Mouse (Mus musculus) hindbrain, embryonic 11.5 days (tissue): ENCODE results near the gene M6pr. TPM values are rescaled to one million over a fixed set of nuclear protein-coding genes. Genes with fewer than 3 reads are reported as not detected.
A peak's percentile ranks its signal among the peaks of the same experiment; 100 is the strongest.
"Not testable (repeated sequence)": the region's sequence is repeated elsewhere in the genome, so short reads cannot be mapped to it uniquely, and the experiment has no call there.

Experiments used
- ATAC-seq: fragments of 200-750 bp; cut with Nextera tagmentation; 2 replicates; pipeline ENCODE4 v1.8.0; 2017; ENCODE audit warnings: mild to moderate bottlenecking, moderate TSS enrichment, moderate library complexity; ENCODE audit not compliant: low FRiP score
- DNase-seq: peaks from one replicate; pipeline ENCODE4 v3.0.0-alpha.2; 2015; ENCODE audit warnings: low spot score
- H3K27ac ChIP-seq: fragments of 300-500 bp; sonication (generic); 2 replicates; pipeline ENCODE4 v1.5.1; 2014; ENCODE audit warnings: mild to moderate bottlenecking, low read depth, low read length
- H3K27me3 ChIP-seq: fragments of 300-500 bp; sonication (generic); 2 replicates; pipeline ENCODE4 v1.6.1; 2014; ENCODE audit warnings: mild to moderate bottlenecking, low read length, moderate library complexity, mixed read lengths; ENCODE audit not compliant: control insufficient read depth, insufficient read depth
- H3K36me3 ChIP-seq: fragments of 300-500 bp; sonication (generic); 2 replicates; pipeline ENCODE4 v1.6.1; 2014; ENCODE audit warnings: mild to moderate bottlenecking, low read length, moderate library complexity, mixed read lengths; ENCODE audit not compliant: control insufficient read depth, insufficient read depth
- H3K4me1 ChIP-seq: fragments of 300-500 bp; sonication (generic); replicated peaks from 2 replicates; pipeline ENCODE4 v1.6.1; 2014; ENCODE audit warnings: low read length, mixed read lengths; ENCODE audit not compliant: control insufficient read depth, insufficient read depth
- H3K4me2 ChIP-seq: fragments of 300-500 bp; sonication (generic); replicated peaks from 2 replicates; pipeline ENCODE4 v1.6.1; 2014; ENCODE audit warnings: mild to moderate bottlenecking, low read depth, low read length
- H3K4me3 ChIP-seq: fragments of 300-500 bp; sonication (generic); 2 replicates; pipeline ENCODE4 v1.5.1; 2014; ENCODE audit warnings: low read depth, low read length
- H3K9ac ChIP-seq: fragments of 300-500 bp; sonication (generic); 2 replicates; pipeline ENCODE4 v1.6.1; 2014; ENCODE audit warnings: low read depth, low read length
- H3K9me3 ChIP-seq: fragments of 300-500 bp; sonication (generic); 2 replicates; pipeline ENCODE4 v1.6.1; 2016; ENCODE audit warnings: low read length; ENCODE audit not compliant: control insufficient read depth
- WGBS: fragments of 180-500 bp; shearing (Covaris S2); extraction: QIAGEN DNeasy Blood & Tissue Kit; methylation state at CpG from one replicate; pipeline ENCODE4 v1.1.7; 2014; 5-methylcytosine and 5-hydroxymethylcytosine counted together
- polyA plus RNA-seq: library from polyadenylated mRNA; unstranded; fragments of >200 nt; fragmentation: Nextera tagmentation; extraction: Ambion mirVana; gene quantifications from 2 replicates; pipeline ENCODE4 v1.2.1, GENCODE M21; 2014

Gene M6pr
- polyA plus RNA-seq, 1 experiment from 2014 or later = 84.4 TPM

DNA sequence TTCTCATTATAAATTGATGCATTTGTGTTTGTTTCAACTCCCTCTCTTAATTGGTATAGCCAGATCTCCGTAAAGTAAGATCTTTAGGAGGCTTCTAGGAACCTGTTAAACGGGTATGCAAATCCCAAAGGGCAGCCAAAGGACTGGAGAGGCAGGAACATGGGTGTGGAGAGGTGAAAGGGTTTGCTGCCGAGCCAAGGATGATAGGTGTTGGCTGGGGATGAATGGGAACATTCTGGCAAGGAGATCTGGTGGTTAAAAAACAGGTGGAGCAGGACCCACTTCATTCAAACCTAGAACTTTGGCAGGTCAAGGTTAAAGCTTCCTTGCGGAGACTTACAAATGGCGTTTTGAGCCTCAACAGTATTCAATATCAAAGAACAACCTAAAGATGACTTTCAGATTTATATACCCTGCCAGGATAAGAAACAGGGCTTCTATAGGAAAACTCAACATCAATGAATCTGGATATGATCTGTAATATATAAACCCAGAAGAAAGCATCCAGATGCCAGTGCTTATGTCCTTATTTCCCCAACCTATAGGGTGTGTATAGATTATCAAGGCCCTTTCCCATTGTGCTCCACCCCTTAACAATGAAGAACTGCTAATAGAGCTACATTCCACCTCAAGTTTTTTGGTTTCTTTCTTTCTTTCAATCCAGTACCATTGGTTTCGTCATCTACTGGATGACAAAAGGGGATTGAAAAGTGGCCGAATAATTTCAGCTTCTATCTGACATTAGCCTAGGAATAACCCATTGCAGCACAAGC is 32.7 kb downstream of the M6pr start:
- Histone ChIP-seq H3K36me3 (no peaks in the 10 kb centered on the region), H3K9me3 (no peaks in the 10 kb centered on the region), H3K27ac (peak overlapping the region; percentile 95), H3K4me3 (peak overlapping the region; percentile 81; the same call in 1 of the 2 replicates), H3K4me2 (peak overlapping the region; percentile 43), H3K27me3 (no peaks in the 10 kb centered on the region), H3K9ac (no peak overlapping the region), H3K4me1 (no peaks in the 10 kb centered on the region; the same call in 1 of the 2 replicates)
- DNase-seq = peak; percentile 21
- 43% methylated on average over 7 of the region's 7 CpGs for WGBS
- ATAC-seq = no peak

DNA sequence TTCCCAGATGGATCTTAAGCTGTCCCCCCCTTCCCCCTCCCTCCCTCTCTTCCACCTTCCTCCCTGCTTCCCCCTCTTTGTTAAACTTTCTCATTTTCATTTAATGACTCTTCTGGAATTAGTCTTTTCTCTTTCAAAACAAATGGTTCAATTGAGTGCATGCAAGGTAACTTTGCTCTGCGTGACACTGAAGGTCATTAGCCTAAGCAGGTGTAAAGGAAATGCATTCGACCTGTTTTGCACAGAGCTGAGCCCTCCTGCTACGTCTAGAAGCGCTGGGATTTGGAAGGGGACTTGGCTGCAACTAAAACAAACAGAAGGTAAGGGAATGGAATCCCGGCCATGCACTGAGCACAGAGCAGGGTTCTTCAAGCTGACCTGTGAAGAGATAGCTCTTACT is 33.6 kb downstream of the M6pr start:
- ATAC-seq = no peak
- WGBS = 15% methylated on average over 5 of the region's 5 CpGs
- H3K36me3 ChIP-seq = no peaks in the 10 kb centered on the region

DNA sequence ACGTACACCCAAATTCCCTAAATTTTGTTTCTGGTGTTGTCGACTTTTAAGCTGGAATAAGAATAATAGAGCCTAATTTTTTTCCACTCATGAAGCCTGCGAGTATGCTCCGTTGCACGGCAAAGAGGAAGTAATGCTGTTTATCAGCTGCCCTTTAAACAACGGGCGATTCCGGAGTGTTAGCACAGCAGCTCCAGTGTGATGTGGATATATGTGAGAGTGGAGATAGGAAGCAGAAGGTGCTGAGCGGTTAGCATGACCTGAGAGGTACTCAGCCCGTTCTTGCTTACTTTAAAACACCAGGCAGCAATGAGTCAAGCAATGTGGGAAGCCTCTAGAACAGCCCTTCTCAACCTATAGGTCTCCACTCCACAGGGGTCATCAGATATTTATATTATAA is 35.2 kb downstream of the M6pr start:
- no peak overlapping the region for H3K4me3 ChIP-seq
- no peaks in the 10 kb centered on the region for H3K27me3 ChIP-seq
- no peaks in the 10 kb centered on the region for H3K36me3 ChIP-seq
- H3K27ac ChIP-seq = no peak overlapping the region
- ATAC-seq = no peak
- no peaks in the 10 kb centered on the region for H3K4me1 ChIP-seq
- no peaks in the 10 kb centered on the region for H3K9me3 ChIP-seq
- H3K4me2 ChIP-seq = no peak overlapping the region
- WGBS = 69% methylated on average over 10 of the region's 10 CpGs
- H3K9ac ChIP-seq = no peak overlapping the region
- DNase-seq = no peak

More for the DNA sequence above, 33.6 kb downstream of the M6pr start:
- H3K9me3 ChIP-seq = no peaks in the 10 kb centered on the region
- DNase-seq = no peak
- no peaks in the 10 kb centered on the region for H3K27me3 ChIP-seq
- H3K4me2 ChIP-seq = no peak overlapping the region
- no peak overlapping the region for H3K9ac ChIP-seq
- H3K4me1 ChIP-seq = no peaks in the 10 kb centered on the region; the same call in 1 of the 2 replicates
- H3K4me3 ChIP-seq = no peak overlapping the region
- no peak overlapping the region for H3K27ac ChIP-seq

DNA sequence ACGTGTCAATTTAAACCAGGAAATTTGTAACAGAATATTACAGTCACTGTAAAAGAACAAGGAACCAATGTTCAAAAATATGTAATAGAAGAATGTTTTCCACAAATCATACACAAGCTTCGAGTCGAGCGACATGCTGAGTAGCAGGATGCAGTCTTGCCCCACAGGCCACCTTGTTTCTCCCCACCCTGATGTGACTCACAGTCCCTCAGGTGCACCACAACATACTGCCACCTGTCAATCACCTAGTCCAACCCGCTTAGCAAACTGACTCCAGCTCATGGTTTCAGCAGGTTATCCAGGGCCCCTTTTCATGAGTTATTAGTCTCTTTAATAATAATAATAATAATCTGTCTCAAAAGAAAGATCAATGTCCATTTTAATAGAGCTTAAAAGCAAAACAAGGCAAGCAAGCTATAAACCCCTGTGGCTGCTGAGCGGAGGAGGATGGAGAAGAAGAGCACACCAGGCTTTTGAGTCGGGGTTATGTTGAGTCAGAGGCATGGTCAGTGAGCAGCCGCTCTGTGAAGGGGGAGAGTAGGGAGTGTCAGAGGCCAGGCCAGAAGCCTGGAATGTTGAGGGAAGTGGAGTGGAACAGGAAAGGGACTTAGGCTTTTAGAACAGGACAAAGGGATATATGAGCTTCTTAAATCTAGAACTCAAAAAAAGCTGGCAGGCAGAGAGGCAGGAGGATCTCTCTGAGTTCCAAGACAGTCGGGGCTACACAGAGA is 36.0 kb downstream of the M6pr start:
- Histone ChIP-seq H3K27ac (no peak overlapping the region), H3K27me3 (no peaks in the 10 kb centered on the region), H3K9me3 (no peaks in the 10 kb centered on the region), H3K9ac (no peak overlapping the region), H3K4me3 (no peak overlapping the region), H3K36me3 (no peaks in the 10 kb centered on the region), H3K4me1 (no peaks in the 10 kb centered on the region), H3K4me2 (no peak overlapping the region)
- no peak for DNase-seq
- 56% methylated on average over 9 of the region's 9 CpGs for WGBS
- ATAC-seq = no peak

DNA sequence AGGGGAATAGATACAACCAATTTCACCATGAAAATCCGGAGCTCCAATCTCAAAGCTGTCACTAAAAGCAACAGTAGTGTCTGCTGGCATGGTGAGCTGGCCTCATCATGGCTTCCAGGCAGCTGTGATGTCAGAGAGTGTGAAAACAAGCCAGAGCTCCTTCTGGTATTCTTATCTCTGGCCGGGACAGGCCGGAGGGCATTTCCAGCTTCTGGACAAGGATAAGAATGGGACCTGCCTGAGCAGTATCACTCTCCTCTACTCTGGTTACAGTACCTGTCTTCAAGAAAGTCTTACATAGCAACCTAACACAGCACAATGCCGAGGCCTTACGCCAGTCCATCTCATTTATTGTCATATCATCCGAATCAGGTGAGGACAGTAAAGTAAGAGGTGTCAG is 37.2 kb downstream of the M6pr start:
- Histone ChIP-seq H3K4me3 (no peak overlapping the region), H3K27ac (no peak overlapping the region), H3K4me1 (no peaks in the 10 kb centered on the region), H3K9me3 (no peaks in the 10 kb centered on the region), H3K27me3 (no peaks in the 10 kb centered on the region), H3K4me2 (no peak overlapping the region), H3K9ac (no peak overlapping the region), H3K36me3 (no peaks in the 10 kb centered on the region)
- DNase-seq = no peak
- ATAC-seq = no peak
- WGBS = 79% methylated on average over 6 of the region's 6 CpGs

DNA sequence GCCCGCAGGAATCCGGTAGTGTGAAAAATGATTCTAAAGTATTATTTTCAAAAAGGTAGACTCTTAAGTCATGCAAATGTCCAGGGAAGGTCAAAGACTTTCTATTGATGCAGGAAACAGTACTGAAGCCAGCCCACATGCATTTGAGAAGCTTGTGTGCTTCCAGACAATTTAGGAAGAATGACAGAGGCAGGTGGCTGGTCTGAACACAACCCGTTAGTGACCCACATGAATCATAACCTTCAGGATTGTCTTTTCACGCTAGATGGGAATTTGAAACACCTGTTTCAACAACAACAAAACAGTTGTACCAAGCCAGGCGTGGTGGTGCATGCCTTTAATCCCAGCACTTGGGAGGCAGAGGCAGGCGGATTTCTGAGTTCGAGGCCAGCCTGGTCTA is 37.9 kb downstream of the M6pr start:
- no peaks in the 10 kb centered on the region for H3K4me1 ChIP-seq
- no peak overlapping the region for H3K4me2 ChIP-seq
- H3K4me3 ChIP-seq = no peak overlapping the region
- no peaks in the 10 kb centered on the region for H3K27me3 ChIP-seq
- no peak overlapping the region for H3K27ac ChIP-seq
- WGBS = 88% methylated on average over 6 of the region's 7 CpGs
- H3K9me3 ChIP-seq = no peaks in the 10 kb centered on the region
- no peaks in the 10 kb centered on the region for H3K36me3 ChIP-seq
- DNase-seq = no peak
- no peak for ATAC-seq
- H3K9ac ChIP-seq = no peak overlapping the region

DNA sequence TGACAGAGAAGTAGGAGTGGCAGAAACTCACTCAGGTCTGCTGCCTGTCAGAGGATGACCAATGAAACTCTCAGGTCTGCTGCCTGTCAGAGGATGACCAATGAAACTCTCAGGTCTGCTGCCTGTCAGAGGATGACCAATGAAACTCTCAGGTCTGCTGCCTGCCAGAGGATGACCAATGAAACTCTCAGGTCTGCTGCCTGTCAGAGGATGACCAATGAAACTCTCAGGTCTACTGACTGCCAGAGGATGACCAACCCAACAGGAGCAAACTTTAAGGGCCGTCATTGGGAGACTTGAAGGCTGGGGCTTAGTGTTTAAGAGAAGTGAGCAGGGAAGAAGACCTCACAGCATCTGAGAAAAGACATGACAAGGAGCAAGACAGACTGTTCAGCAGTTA is 38.8 kb downstream of the M6pr start:
- not testable (repeated sequence) for ATAC-seq, H3K9ac ChIP-seq, H3K27ac ChIP-seq, DNase-seq, H3K4me1 ChIP-seq, H3K9me3 ChIP-seq, H3K4me2 ChIP-seq, H3K36me3 ChIP-seq, H3K4me3 ChIP-seq, H3K27me3 ChIP-seq
- 61% methylated on average over 1 of the region's 1 CpGs for WGBS

DNA sequence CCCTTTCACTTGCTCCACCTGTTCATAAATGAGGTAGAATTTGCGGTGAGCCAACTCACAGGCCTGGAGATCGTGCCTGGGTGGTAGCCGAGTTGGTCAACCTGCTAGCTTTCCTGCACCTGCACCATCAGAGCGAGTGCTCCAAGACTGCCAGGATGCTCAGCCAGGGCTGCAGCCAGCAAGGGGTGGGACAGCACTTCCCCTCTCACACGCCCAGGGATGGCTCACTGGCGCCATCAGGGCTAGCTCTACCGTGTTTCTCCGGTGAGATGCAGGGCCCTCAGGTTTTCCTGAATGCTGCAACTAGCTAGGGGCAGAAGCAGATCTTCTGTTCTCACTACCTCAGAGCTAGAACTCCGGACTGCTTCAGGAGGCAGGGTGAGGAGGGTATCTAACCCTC is 47.4 kb downstream of the M6pr start:
- Histone ChIP-seq H3K27me3 (no peaks in the 10 kb centered on the region), H3K4me3 (no peak overlapping the region), H3K4me2 (no peak overlapping the region), H3K9ac (no peak overlapping the region), H3K27ac (no peak overlapping the region), H3K36me3 (no peaks in the 10 kb centered on the region), H3K9me3 (no peaks in the 10 kb centered on the region), H3K4me1 (no peaks in the 10 kb centered on the region)
- DNase-seq (no peak), ATAC-seq (no peak)
- WGBS = 53% methylated on average over 9 of the region's 9 CpGs

DNA sequence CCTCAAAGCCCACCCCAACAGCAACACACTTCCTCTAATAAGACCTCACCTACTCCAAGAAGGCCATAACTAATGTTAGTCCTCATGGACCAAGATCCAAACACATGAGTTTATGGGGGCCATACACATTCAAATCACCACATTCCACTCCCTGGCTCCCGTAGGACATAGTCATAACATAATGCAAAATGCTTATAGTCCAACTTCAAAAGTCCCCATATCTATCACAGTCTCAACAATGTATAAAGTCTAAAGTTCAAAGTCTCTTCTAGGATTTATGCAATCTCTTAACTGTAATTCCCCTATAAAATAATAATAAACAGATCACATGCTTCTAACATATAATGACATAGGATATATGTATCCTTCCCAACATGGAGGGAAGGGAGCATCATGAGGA is 48.6 kb downstream of the M6pr start:
- DNase-seq (no peak), ATAC-seq (no peak)
- WGBS = 86% methylated on average over 1 of the region's 1 CpGs
- Histone ChIP-seq H3K4me3 (no peak overlapping the region), H3K27ac (no peak overlapping the region), H3K27me3 (no peaks in the 10 kb centered on the region), H3K4me2 (no peak overlapping the region), H3K36me3 (no peaks in the 10 kb centered on the region), H3K9ac (no peak overlapping the region), H3K9me3 (no peaks in the 10 kb centered on the region), H3K4me1 (no peaks in the 10 kb centered on the region)
